Mouse (Mus musculus) olfactory bulb, adult 2 months (tissue): ENCODE data around the gene Tmem30a.

ENCODE experiments used
- CTCF ChIP-seq: fragments of 200-500 bp; IDR thresholded peaks from 2 replicates; pipeline ENCODE4 v1.5.1; 2012; ENCODE audit warnings: low read depth, mild to moderate bottlenecking, low read length, moderate library complexity; ENCODE audit not compliant: insufficient read depth
- POLR2A ChIP-seq: fragments of 200-500 bp; IDR thresholded peaks from 2 replicates; pipeline ENCODE4 v1.6.1; 2012; ENCODE audit warnings: mild to moderate bottlenecking, low read depth, low read length, moderate library complexity; ENCODE audit not compliant: insufficient read depth

- no peak for TF ChIP-seq POLR2A
- no peak for TF ChIP-seq CTCF
Measured at GRCm38 (mm10) chr9:79730301-79730700, 63.0 kb downstream of the Tmem30a start.
